Mouse (Mus musculus) stomach, embryonic 15.5 days (tissue): ENCODE data around the gene Gm8257. TPM values are rescaled to one million over a fixed set of nuclear protein-coding genes. Genes with fewer than 3 reads are reported as not detected.
"Not testable (repeated sequence)": the region's sequence is repeated elsewhere in the genome, so short reads cannot be mapped to it uniquely, and the experiment has no call there.

Experiments used
- ATAC-seq: fragments of 200-750 bp; cut with Nextera tagmentation; 2 replicates; pipeline ENCODE4 v1.8.0; 2017; ENCODE audit warnings: low read depth, moderate number of reproducible peaks, moderate TSS enrichment; ENCODE audit not compliant: insufficient read depth, low FRiP score
- H3K27ac ChIP-seq: fragments of 300-500 bp; sonication (generic); 2 replicates; pipeline ENCODE4 v1.5.1; 2015; ENCODE audit warnings: mild to moderate bottlenecking, inconsistent platforms
- H3K27me3 ChIP-seq: fragments of 300-500 bp; sonication (generic); replicated peaks from 2 replicates; pipeline ENCODE4 v1.6.1; 2015; ENCODE audit warnings: inconsistent platforms
- H3K36me3 ChIP-seq: fragments of 300-500 bp; sonication (generic); 2 replicates; pipeline ENCODE4 v1.6.1; 2015; ENCODE audit warnings: inconsistent platforms
- H3K4me1 ChIP-seq: fragments of 300-500 bp; sonication (generic); 2 replicates; pipeline ENCODE4 v1.6.1; 2015; ENCODE audit warnings: inconsistent platforms
- H3K4me2 ChIP-seq: fragments of 300-500 bp; sonication (generic); 2 replicates; pipeline ENCODE4 v1.6.1; 2015; ENCODE audit warnings: mild to moderate bottlenecking, inconsistent platforms
- H3K4me3 ChIP-seq: fragments of 300-500 bp; sonication (generic); replicated peaks from 2 replicates; pipeline ENCODE4 v1.5.1; 2015; ENCODE audit warnings: inconsistent platforms
- H3K9ac ChIP-seq: fragments of 300-500 bp; sonication (generic); 2 replicates; pipeline ENCODE4 v1.6.1; 2015; ENCODE audit warnings: inconsistent platforms
- H3K9me3 ChIP-seq: fragments of 300-500 bp; sonication (generic); 2 replicates; pipeline ENCODE4 v1.6.1; 2016; ENCODE audit warnings: inconsistent platforms
- WGBS: fragments of 180-500 bp; shearing (Covaris S2); methylation state at CpG from one replicate; pipeline ENCODE4 v1.1.7; 2015; 5-methylcytosine and 5-hydroxymethylcytosine counted together
- polyA plus RNA-seq: library from polyadenylated mRNA; unstranded; fragments of >200 nt; fragmentation: Nextera tagmentation; extraction: Ambion mirVana; gene quantifications from 2 replicates; pipeline ENCODE4 v1.2.1, GENCODE M21; 2015

Gene Gm8257
- not detected in 2 replicates for polyA plus RNA-seq

DNA sequence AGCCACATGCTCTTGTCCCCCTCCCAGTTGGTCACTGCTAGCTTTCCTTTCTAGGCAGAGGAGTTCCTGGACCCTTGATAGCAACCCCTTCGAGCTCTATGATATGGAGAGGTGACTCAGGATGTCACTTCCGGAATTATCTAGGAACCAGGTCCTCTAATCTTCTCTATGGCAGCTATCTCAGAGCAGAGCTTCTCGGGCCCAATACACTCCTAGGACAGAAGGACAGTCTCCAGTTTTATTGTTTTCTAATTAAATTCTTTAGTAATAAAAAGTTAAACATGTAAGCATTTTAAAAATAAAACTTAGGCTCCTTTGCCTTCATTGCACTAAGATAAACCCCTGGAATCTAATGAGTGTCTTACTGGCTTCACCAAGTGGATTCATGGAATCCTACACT is at the start of gene Gm8257:
Gene Gm8257, minus strand, starts transcription at position 101 of the 400 bp plus-strand sequence.
- not testable (repeated sequence) for ATAC-seq, H3K4me2 ChIP-seq, H3K27ac ChIP-seq, H3K4me3 ChIP-seq, H3K36me3 ChIP-seq, H3K9me3 ChIP-seq, H3K27me3 ChIP-seq, H3K9ac ChIP-seq, H3K4me1 ChIP-seq
- 78% methylated on average over 3 of the region's 3 CpGs for WGBS

DNA sequence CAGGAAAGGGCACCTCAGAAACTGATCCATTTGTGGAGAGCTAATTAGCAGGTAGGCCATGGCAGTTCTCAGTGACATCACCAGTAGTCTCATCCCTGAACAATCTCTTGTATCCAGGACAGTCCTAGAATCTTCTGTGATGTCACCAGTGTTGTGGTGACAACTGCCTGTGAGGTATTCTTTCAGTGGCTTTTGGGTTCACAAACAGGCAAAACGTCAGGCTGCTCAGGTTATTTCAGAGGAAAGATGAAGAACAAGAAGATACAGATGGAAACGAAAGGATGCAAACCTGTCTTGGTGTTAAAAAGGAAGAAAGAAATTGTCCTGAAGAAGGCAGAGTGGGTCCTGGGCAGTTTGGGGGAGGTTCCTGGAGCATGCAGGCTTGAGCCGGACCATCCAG is 44.0 kb upstream of the Gm8257 start, which contains the start of gene Gm8267:
Gene Gm8267, minus strand, starts transcription at position 101 of the 400 bp plus-strand sequence.
- WGBS: 71% methylated on average over 3 of the region's 3 CpGs
- Histone ChIP-seq H3K9ac (no peak within 1 kb of the TSS), H3K27ac (no peak within 1 kb of the TSS), H3K4me2 (no peak within 1 kb of the TSS), H3K4me3 (no peak within 1 kb of the TSS), H3K27me3 (no peaks in the 10 kb centered on the region), H3K9me3 (no peaks in the 10 kb centered on the region), H3K4me1 (no peaks in the 10 kb centered on the region), H3K36me3 (no peaks in the 10 kb centered on the region)
- ATAC-seq: no peak

DNA sequence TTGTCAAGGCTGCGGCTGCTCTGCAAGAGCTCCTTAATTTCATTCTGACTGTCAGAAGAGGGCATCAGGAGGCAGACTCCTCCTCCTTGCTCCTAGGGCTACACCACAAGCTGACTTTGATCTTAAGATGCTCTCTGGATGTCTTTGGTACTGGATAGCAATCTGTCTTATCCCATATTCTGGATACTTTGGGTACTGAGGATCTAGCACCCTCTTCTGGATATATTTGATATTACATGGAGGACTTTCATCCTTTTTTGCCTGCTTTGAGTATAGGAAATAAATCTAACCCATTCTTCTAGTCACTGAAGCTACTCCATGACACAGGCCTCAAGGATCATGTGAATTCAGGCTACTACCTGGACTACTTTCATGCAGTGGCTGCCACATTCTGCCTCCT is 36.5 kb upstream of the Gm8257 start:
- H3K4me2 ChIP-seq, H3K36me3 ChIP-seq, H3K27me3 ChIP-seq, H3K4me1 ChIP-seq, ATAC-seq, H3K4me3 ChIP-seq, H3K9ac ChIP-seq, H3K9me3 ChIP-seq, H3K27ac ChIP-seq: not testable (repeated sequence)
- WGBS: 37% methylated on average over 1 of the region's 1 CpGs

DNA sequence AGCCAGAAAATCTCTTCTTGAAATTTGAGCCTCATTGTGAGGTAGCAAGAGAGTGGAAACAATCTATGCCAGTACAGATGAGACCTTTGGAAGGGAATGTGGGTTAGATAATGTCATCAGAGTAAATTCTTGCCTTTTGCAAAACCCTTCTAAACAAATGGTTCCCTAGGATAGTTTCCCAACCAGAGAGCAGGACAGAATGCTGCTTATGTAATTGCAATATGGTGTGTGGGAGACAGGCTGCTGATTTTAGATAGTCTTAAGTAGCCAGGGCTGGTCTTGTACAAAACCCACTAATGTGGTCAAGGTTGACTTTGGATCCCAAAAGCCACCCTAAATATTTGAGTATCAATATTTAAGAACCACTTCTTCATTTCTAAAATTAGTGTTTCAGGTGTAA is 24.5 kb upstream of the Gm8257 start:
- not testable (repeated sequence) for H3K4me1 ChIP-seq, H3K4me2 ChIP-seq, H3K9ac ChIP-seq, H3K9me3 ChIP-seq, H3K36me3 ChIP-seq, H3K27ac ChIP-seq, ATAC-seq, H3K27me3 ChIP-seq, H3K4me3 ChIP-seq

DNA sequence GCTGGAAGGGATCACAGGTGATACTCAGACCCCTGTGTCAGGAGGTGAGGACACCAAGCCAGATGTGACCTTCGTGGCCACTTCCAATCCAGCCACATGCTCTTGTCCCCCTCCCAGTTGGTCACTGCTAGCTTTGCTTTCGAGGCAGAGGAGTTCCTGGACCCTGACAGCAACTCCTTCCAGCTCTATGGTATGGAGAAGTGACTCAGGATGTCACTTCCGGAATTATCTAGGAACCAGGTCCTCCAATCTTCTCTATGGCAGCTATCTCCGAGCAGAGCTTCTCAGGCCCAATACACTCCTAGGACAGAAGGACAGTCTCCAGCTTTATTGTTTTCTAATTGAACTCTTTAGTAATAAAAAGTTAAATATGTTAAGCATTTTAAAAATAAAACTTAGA is 78.5 kb downstream of the Gm8257 start, which contains the start of gene Gm5624:
Gene Gm5624, minus strand, starts transcription at position 202 of the 400 bp plus-strand sequence.
- not testable (repeated sequence) for H3K9ac ChIP-seq, H3K36me3 ChIP-seq, H3K4me3 ChIP-seq, ATAC-seq, H3K4me2 ChIP-seq, H3K27ac ChIP-seq, H3K9me3 ChIP-seq, H3K4me1 ChIP-seq, H3K27me3 ChIP-seq
- WGBS: 72% methylated on average over 4 of the region's 4 CpGs

Other genes with a start within 250 kb of the Gm8257 start
- gene BC061237, start 214.0 kb downstream of the Gm8257 start, polyA plus RNA-seq: not detected in 2 replicates
- not detected in 2 replicates for gene Gm17093, start 188.2 kb downstream of the Gm8257 start, polyA plus RNA-seq
- not detected in 2 replicates for gene Gm8247, start 123.3 kb downstream of the Gm8257 start, polyA plus RNA-seq
- not detected in 2 replicates for gene Gm5624, start 78.5 kb downstream of the Gm8257 start, polyA plus RNA-seq
- not detected in 2 replicates for gene Gm8267, start 43.9 kb upstream of the Gm8257 start, polyA plus RNA-seq
- gene Ptgdr, start 152.9 kb upstream of the Gm8257 start, polyA plus RNA-seq: 0.33 and 0.50 TPM in 2 replicates